Mouse (Mus musculus): ENCODE data around the gene Simc1.

- TF ChIP-seq CTCF (IDR thresholded peaks at IDR 0.05; ENCODE audit: low read depth) (no peak), EP300 (IDR thresholded peaks at IDR 0.05; ENCODE audit: low read depth) (no peak)
Observed at GRCm38 (mm10) chr13:54568380-54568779, 64.8 kb downstream of the Simc1 start.

Data from liver, postnatal 0 days (tissue).